In genomic region chr1:42696371-42697031, GRCm38 (mm10) we compare ENCODE assay signal across 8 mouse cellular contexts. TPM values are rescaled to one million over a fixed set of nuclear protein-coding genes. Genes with fewer than 3 reads are reported as not detected.
A peak's percentile ranks its signal among the peaks of the same experiment; 100 is the strongest.
DNase-seq lines count a peak whose midpoint lies in the region; ATAC-seq and TF ChIP-seq lines count a peak whose summit lies in the region.

No protein-coding gene starts in this region.

- H3K27me3 ChIP-seq in heart, embryonic 10.5 days (ENCODE audit: insufficient read depth, poor library complexity, severe bottlenecking), result peaks cover 80% of the 10 kb centered on the region
- peaks cover 83% of the 10 kb centered on the region for H3K27me3 ChIP-seq in E14TG2a.4 (ENCODE audit: insufficient read depth, low read length)
- peaks cover 82% of the 10 kb centered on the region for H3K27me3 ChIP-seq in embryonic facial prominence, embryonic 13.5 days
- no peaks in the 10 kb centered on the region for H3K27me3 ChIP-seq in midbrain, embryonic 15.5 days (replicated peaks)

- peak overlapping the region; percentile 18; the same call in 1 of the 2 replicates for H3K27ac ChIP-seq in heart, embryonic 10.5 days
- peak overlapping the region; percentile 93 for H3K27ac ChIP-seq in embryonic facial prominence, embryonic 13.5 days
- peak overlapping the region; percentile 99 for H3K27ac ChIP-seq in midbrain, embryonic 15.5 days

- no peak for DNase-seq in heart, embryonic 10.5 days (ENCODE audit: low spot score)
- DNase-seq in heart, adult 9 months (ENCODE audit: low spot score in 2 of 2), result no peak
- DNase-seq in kidney, adult 18-20 months, result peak; percentile 68
- DNase-seq in spleen, postnatal 14 days (ENCODE audit: low spot score in 2 of 2), result no peak
- DNase-seq in layer of hippocampus, adult 9-10 months (ENCODE audit: low spot score), result no peak

- peak overlapping the region; percentile 64 for H3K4me3 ChIP-seq in heart, embryonic 10.5 days
- H3K4me3 ChIP-seq in E14TG2a.4 (replicated peaks; ENCODE audit: low read length), result peak overlapping the region; percentile 72
- peak overlapping the region; percentile 65 for H3K4me3 ChIP-seq in embryonic facial prominence, embryonic 13.5 days
- peak overlapping the region; percentile 88 for H3K4me3 ChIP-seq in midbrain, embryonic 15.5 days

- peaks cover 33% of the 10 kb centered on the region for H3K4me1 ChIP-seq in heart, embryonic 10.5 days
- H3K4me1 ChIP-seq in E14TG2a.4 (replicated peaks; ENCODE audit: low read depth, low read length), result peaks cover 40% of the 10 kb centered on the region
- H3K4me1 ChIP-seq in embryonic facial prominence, embryonic 13.5 days, result peaks cover 22% of the 10 kb centered on the region
- peaks cover 11% of the 10 kb centered on the region; the same call in 1 of the 2 replicates for H3K4me1 ChIP-seq in midbrain, embryonic 15.5 days

- WGBS in heart, embryonic 10.5 days, result under 1% methylated on average over 37 of the region's 62 CpGs
- under 1% methylated on average over 43 of the region's 62 CpGs for WGBS in embryonic facial prominence, embryonic 13.5 days
- WGBS in midbrain, embryonic 15.5 days, result under 1% methylated on average over 37 of the region's 62 CpGs

- no peaks in the 10 kb centered on the region for H3K36me3 ChIP-seq in heart, embryonic 10.5 days
- no peaks in the 10 kb centered on the region for H3K36me3 ChIP-seq in E14TG2a.4 (ENCODE audit: insufficient read depth, low read length)
- H3K36me3 ChIP-seq in embryonic facial prominence, embryonic 13.5 days, result no peaks in the 10 kb centered on the region
- H3K36me3 ChIP-seq in midbrain, embryonic 15.5 days (replicated peaks), result no peaks in the 10 kb centered on the region

- H3K9ac ChIP-seq in embryonic facial prominence, embryonic 13.5 days, result peak overlapping the region; percentile 87
- H3K9ac ChIP-seq in midbrain, embryonic 15.5 days, result peak overlapping the region; percentile 93

- no peak for ATAC-seq in embryonic facial prominence, embryonic 13.5 days (ENCODE audit: insufficient number of reproducible peaks, insufficient read depth, low FRiP score, low TSS enrichment, low read depth)
- no peak for ATAC-seq in midbrain, embryonic 15.5 days (replicated peaks)

- peak overlapping the region; percentile 73 for H3K4me2 ChIP-seq in embryonic facial prominence, embryonic 13.5 days
- H3K4me2 ChIP-seq in midbrain, embryonic 15.5 days, result peak overlapping the region; percentile 94

- no peak for TF ChIP-seq CTCF in E14TG2a.4 (conservative IDR thresholded peaks at IDR 0.05; ENCODE audit: low read length)

- no peaks in the 10 kb centered on the region for H3K9me3 ChIP-seq in heart, embryonic 10.5 days
- H3K9me3 ChIP-seq in E14TG2a.4 (ENCODE audit: low read length), result no peaks in the 10 kb centered on the region
- no peaks in the 10 kb centered on the region for H3K9me3 ChIP-seq in embryonic facial prominence, embryonic 13.5 days
- no peaks in the 10 kb centered on the region for H3K9me3 ChIP-seq in midbrain, embryonic 15.5 days

RNA-seq across cellular contexts. Expression of gene Pou3f3, which starts 0.9 kb away (rescaled TPM):
- 0.03 and 0.43 TPM in 2 replicates for polyA plus RNA-seq in heart, embryonic 10.5 days (2016; fragmentation: Nextera tagmentation; extraction: Ambion mirVana)
- 11.4 and 13.4 TPM in 2 replicates for polyA plus RNA-seq in embryonic facial prominence, embryonic 13.5 days (2015; fragmentation: Nextera tagmentation; extraction: Ambion mirVana)
- polyA plus RNA-seq in midbrain, embryonic 15.5 days (2015; fragmentation: Nextera tagmentation; extraction: Ambion mirVana), result 19.0 and 21.3 TPM in 2 replicates

Comparison
In these comparisons a context has a peak if more than half of its experiments do, and no peak if none do; other contexts are left out.
1. H3K27ac ChIP-seq: peak in every context shown above with its lines; median percentile 99 in midbrain, embryonic 15.5 days; 93 in embryonic facial prominence, embryonic 13.5 days; 18 in heart, embryonic 10.5 days.